Mouse (Mus musculus) CH12.LX (cell line): ENCODE data around the gene Lrrc15. TPM values are rescaled to one million over a fixed set of nuclear protein-coding genes. Genes with fewer than 3 reads are reported as not detected.

Experiments
- DNase-seq: peaks from one replicate; pipeline ENCODE4 v3.0.0-alpha.2; 2013; ENCODE audit errors: extremely low read depth
- H3K27ac ChIP-seq: 2 replicates; pipeline ENCODE4 v1.5.1; 2012; ENCODE audit warnings: low read depth, mild to moderate bottlenecking, control low read depth, moderate library complexity; ENCODE audit not compliant: insufficient read depth
- H3K27me3 ChIP-seq: replicated peaks from 2 replicates; pipeline ENCODE3; 2012; ENCODE audit warnings: inconsistent platforms
- H3K36me3 ChIP-seq, 2 experiments: replicated peaks in 1 of 2; 2 replicates each; pipeline versions ENCODE3 to v1.6.1; 2012; ENCODE audit warnings: inconsistent platforms in 1 of 2, low read length in 1 of 2, mild to moderate bottlenecking in 1 of 2, mixed read lengths in 1 of 2, moderate library complexity in 1 of 2; ENCODE audit not compliant: control insufficient read depth in 1 of 2, insufficient read depth in 1 of 2
- H3K4me1 ChIP-seq, 2 experiments: 2 replicates each; pipeline ENCODE4 v1.6.1; 2012; ENCODE audit warnings: inconsistent platforms in 1 of 2, moderate library complexity in 1 of 2; ENCODE audit not compliant: insufficient read depth in 2 of 2, control insufficient read depth in 1 of 2
- H3K4me2 ChIP-seq: 2 replicates; pipeline ENCODE4 v1.6.1; 2012; ENCODE audit warnings: low read depth, mild to moderate bottlenecking, control low read depth; ENCODE audit not compliant: poor library complexity, insufficient read depth, severe bottlenecking
- H3K4me3 ChIP-seq, 3 experiments: fragments of 150-350 bp in 1 of 3; sonication (generic) in 1 of 3; replicated peaks in 1 of 3; 2 replicates each; pipeline versions ENCODE3 to v1.5.1; 2011 to 2012; ENCODE audit warnings: low read depth in 2 of 3, low read length in 2 of 3, mild to moderate bottlenecking in 2 of 3, moderate library complexity in 2 of 3, control low read depth in 1 of 3, improper control_type of control experiment in 1 of 3, inconsistent platforms in 1 of 3, mixed read lengths in 1 of 3; ENCODE audit not compliant: poor library complexity in 1 of 3
- H3K79me2 ChIP-seq: replicated peaks from 2 replicates; pipeline ENCODE4 v1.6.1; 2012; ENCODE audit warnings: mild to moderate bottlenecking, moderate library complexity; ENCODE audit not compliant: control insufficient read depth, poor library complexity, insufficient read depth, severe bottlenecking; ENCODE audit errors: extremely low read depth
- H3K9ac ChIP-seq: 2 replicates; pipeline ENCODE4 v1.6.1; 2012; ENCODE audit warnings: low read depth, mild to moderate bottlenecking, control low read depth, moderate library complexity; ENCODE audit not compliant: insufficient read depth
- H3K9me3 ChIP-seq: replicated peaks from 2 replicates; pipeline ENCODE3; 2012; ENCODE audit warnings: low read length, inconsistent platforms, mixed read lengths
- BHLHE40 ChIP-seq: IDR thresholded peaks from 2 replicates; pipeline ENCODE4 v1.6.1; 2011; ENCODE audit warnings: mild to moderate bottlenecking, low read depth, low read length, improper control_type of control experiment
- CHD1 ChIP-seq: IDR thresholded peaks from 2 replicates; pipeline ENCODE4 v1.6.1; 2012; ENCODE audit warnings: low read depth, low read length, improper control_type of control experiment, inconsistent platforms
- IRF4 ChIP-seq: IDR thresholded peaks from 2 replicates; pipeline ENCODE4 v1.6.1; 2014; ENCODE audit warnings: low read depth, mild to moderate bottlenecking, inconsistent platforms, low read length, improper control_type of control experiment
- JUN ChIP-seq: IDR thresholded peaks from 2 replicates; pipeline ENCODE4 v1.6.1; 2011; ENCODE audit warnings: low read depth, mild to moderate bottlenecking, low read length, improper control_type of control experiment, moderate library complexity; ENCODE audit not compliant: insufficient read depth
- JUND ChIP-seq: conservative IDR thresholded peaks from 2 replicates; pipeline ENCODE4 v1.6.1; 2011; ENCODE audit warnings: low read depth, low read length, improper control_type of control experiment
- MAZ ChIP-seq: IDR thresholded peaks from 2 replicates; pipeline ENCODE4 v1.6.1; 2012; ENCODE audit warnings: low read depth, mild to moderate bottlenecking, inconsistent platforms, low read length, improper control_type of control experiment, moderate library complexity
- MEF2A ChIP-seq: IDR thresholded peaks from 2 replicates; pipeline ENCODE4 v1.6.1; 2014; ENCODE audit warnings: low read depth, mild to moderate bottlenecking, inconsistent platforms, low read length, improper control_type of control experiment, borderline replicate concordance
- MYC ChIP-seq: IDR thresholded peaks from 2 replicates; pipeline ENCODE4 v1.6.1; 2011; ENCODE audit warnings: low read depth, mild to moderate bottlenecking, improper control_type of control experiment, low read length
- NELFE ChIP-seq: IDR thresholded peaks from 2 replicates; pipeline ENCODE4 v1.6.1; 2011; ENCODE audit warnings: low read depth, low read length, improper control_type of control experiment
- PAX5 ChIP-seq: IDR thresholded peaks from 2 replicates; pipeline ENCODE4 v1.6.1; 2012; ENCODE audit warnings: low read length, inconsistent platforms, mixed read lengths
- POLR2A ChIP-seq: IDR thresholded peaks from 2 replicates; pipeline ENCODE4 v1.6.1; 2011; ENCODE audit warnings: low read depth, mild to moderate bottlenecking, improper control_type of control experiment, low read length
- POLR2AphosphoS2 ChIP-seq: IDR thresholded peaks from 2 replicates; pipeline ENCODE4 v1.6.1; 2011; ENCODE audit warnings: low read depth, low read length, improper control_type of control experiment
- RCOR1 ChIP-seq: conservative IDR thresholded peaks from 2 replicates; pipeline ENCODE4 v1.6.1; 2012; ENCODE audit warnings: low read depth, mild to moderate bottlenecking, inconsistent platforms, low read length, improper control_type of control experiment
- SMC3 ChIP-seq: IDR thresholded peaks from 2 replicates; pipeline ENCODE4 v1.6.1; 2011; ENCODE audit warnings: low read depth, low read length, improper control_type of control experiment
- TBP ChIP-seq: conservative IDR thresholded peaks from 2 replicates; pipeline ENCODE4 v1.6.1; 2011; ENCODE audit warnings: low read depth, low read length, improper control_type of control experiment
- TCF12 ChIP-seq: IDR thresholded peaks from 2 replicates; pipeline ENCODE4 v1.6.1; 2014; ENCODE audit warnings: low read depth, mild to moderate bottlenecking, inconsistent platforms, low read length, improper control_type of control experiment
- UBTF ChIP-seq: IDR thresholded peaks from 2 replicates; pipeline ENCODE4 v1.6.1; 2012; ENCODE audit warnings: low read depth, mild to moderate bottlenecking, inconsistent platforms, low read length, improper control_type of control experiment, moderate library complexity
- ZKSCAN1 ChIP-seq: IDR thresholded peaks from 2 replicates; pipeline ENCODE4 v1.6.1; 2012; ENCODE audit warnings: low read depth, inconsistent platforms, low read length, improper control_type of control experiment, borderline replicate concordance
- dilution Hi-C: fragments of 300-500 bp; cut with MboI; formaldehyde crosslinking; loops from 2 replicates; pipeline ENCODE4 v1.14.3; 2020; ENCODE audit warnings: low sequenced_read_pairs; ENCODE audit not compliant: extremely low pct_unique_long_range_greater_than_20kb, extremely low pct_ligation_motif_present
- in situ Hi-C: fragments of 300-500 bp; cut with MboI; formaldehyde crosslinking; loops from 3 replicates; pipeline ENCODE4 v1.14.3; 2019; ENCODE audit warnings: low sequenced_read_pairs, low pct_ligation_motif_present, low pct_unique_long_range_greater_than_20kb, mixed read lengths
- polyA plus RNA-seq: library from polyadenylated mRNA; unstranded; fragments of >175 nt; gene quantifications from 2 replicates; pipeline ENCODE4 v1.2.1, GENCODE M21; 2012; ENCODE audit warnings: low read depth; ENCODE audit not compliant: insufficient read length
- total RNA-seq, 2 experiments: library from RNA; depleted of rRNA; stranded (reverse); fragments of 300-350 nt in 1 of 2; fragments of >200 nt in 1 of 2; gene quantifications; 2 replicates each; pipeline ENCODE4 v1.2.3; 2012 to 2014

Gene Lrrc15
- total and polyA plus RNA-seq, 3 experiments = not detected

DNA sequence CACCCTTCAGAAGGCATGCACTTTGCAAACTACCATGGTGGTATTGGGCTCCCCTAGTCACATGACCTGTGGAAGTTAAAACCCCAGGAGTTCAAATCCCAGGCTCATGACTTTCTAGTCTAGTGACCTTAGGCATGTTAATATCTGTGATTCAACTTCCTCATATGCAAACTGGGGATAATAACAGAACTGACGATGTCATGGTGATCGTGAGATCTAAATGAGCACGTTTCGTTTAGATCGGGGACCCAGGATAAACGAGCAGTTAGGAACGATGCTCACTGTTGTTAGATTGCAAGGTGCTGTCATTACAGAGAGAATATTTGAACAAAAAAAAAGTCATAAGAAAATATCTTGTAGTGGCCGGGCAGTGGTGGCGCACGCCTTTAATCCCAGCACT lies 20.9 kb downstream of the Lrrc15 start:
- H3K4me3 ChIP-seq = no peak overlapping the region
- H3K79me2 ChIP-seq = no peaks in the 10 kb centered on the region

GRCm38 (mm10) chr16:30261341-30261740 lies 21.7 kb downstream of the Lrrc15 start:
- Histone ChIP-seq H3K27me3 (peaks cover 1% of the 10 kb centered on the region), H3K9me3 (no peaks in the 10 kb centered on the region), H3K4me3 (no peak overlapping the region), H3K36me3 (no peaks in the 10 kb centered on the region), H3K4me2 (no peak overlapping the region), H3K79me2 (no peaks in the 10 kb centered on the region), H3K27ac (no peak overlapping the region), H3K4me1 (peaks cover 9 to 19% of the 10 kb centered on the region in 2 experiments), H3K9ac (no peak overlapping the region)
- DNase-seq = no peak
- dilution Hi-C loops (no loop called here), in situ Hi-C loops (loop anchor here (25.0 kb wide), 2 partner anchors 801 to 1101 kb away; no protein-coding TSS in a partner anchor)
- TF ChIP-seq ZKSCAN1 = no peak
- no peak for TF ChIP-seq RCOR1
- TF ChIP-seq POLR2A = no peak
- no peak for TF ChIP-seq IRF4
- TF ChIP-seq PAX5 = no peak
- TF ChIP-seq CHD1 = no peak
- TF ChIP-seq MYC = no peak
- TF ChIP-seq TCF12 = no peak
- no peak for TF ChIP-seq SMC3
- no peak for TF ChIP-seq MEF2A
- TF ChIP-seq JUND = no peak
- no peak for TF ChIP-seq JUN
- TF ChIP-seq TBP = no peak
- no peak for TF ChIP-seq BHLHE40
- TF ChIP-seq UBTF = no peak
- TF ChIP-seq NELFE = no peak

More for the DNA sequence above, 20.9 kb downstream of the Lrrc15 start:
- Histone ChIP-seq H3K9ac (no peak overlapping the region), H3K27me3 (peaks cover 1% of the 10 kb centered on the region), H3K4me2 (peak overlapping the region; percentile 25; the same call in 1 of the 2 replicates), H3K36me3 (no peaks in the 10 kb centered on the region), H3K4me1 (peaks cover 9 to 19% of the 10 kb centered on the region in 2 experiments), H3K27ac (no peak overlapping the region), H3K9me3 (no peaks in the 10 kb centered on the region)
- dilution Hi-C loops = no loop called here
- in situ Hi-C loops = loop anchor here (25.0 kb wide), 2 partner anchors 800 to 1100 kb away; no protein-coding TSS in a partner anchor
- peak; percentile 39 for DNase-seq
- no peak for TF ChIP-seq MAZ
- TF ChIP-seq BHLHE40 = peak; percentile 54
- no peak for TF ChIP-seq POLR2AphosphoS2
